Comparison of ENCODE assay signal across 8 mouse cellular contexts in genomic region chr13:49215128-49215503, GRCm38 (mm10). TPM values are rescaled to one million over a fixed set of nuclear protein-coding genes. Genes with fewer than 3 reads are reported as not detected.
DNase-seq lines count a peak whose midpoint lies in the region; ATAC-seq and TF ChIP-seq lines count a peak whose summit lies in the region.

No protein-coding gene starts in this region.

- peak overlapping the region; percentile 84 for H3K4me3 ChIP-seq in lung, embryonic 14.5 days (ENCODE audit: low read depth, low read length)
- H3K4me3 ChIP-seq in embryonic facial prominence, embryonic 15.5 days (replicated peaks) = peak overlapping the region; percentile 87
- H3K4me3 ChIP-seq in intestine, embryonic 16.5 days (ENCODE audit: low read length) = peak overlapping the region; percentile 74
- peak overlapping the region; percentile 69 for H3K4me3 ChIP-seq in neural tube, embryonic 13.5 days

- no peaks in the 10 kb centered on the region for H3K9me3 ChIP-seq in lung, embryonic 14.5 days (ENCODE audit: low read depth, low read length)
- H3K9me3 ChIP-seq in embryonic facial prominence, embryonic 15.5 days (replicated peaks) = no peaks in the 10 kb centered on the region
- no peaks in the 10 kb centered on the region for H3K9me3 ChIP-seq in intestine, embryonic 16.5 days (ENCODE audit: control insufficient read depth, low read length)
- no peaks in the 10 kb centered on the region for H3K9me3 ChIP-seq in neural tube, embryonic 13.5 days

- peak overlapping the region; percentile 84 for H3K4me2 ChIP-seq in lung, embryonic 14.5 days
- peak overlapping the region; percentile 70 for H3K4me2 ChIP-seq in embryonic facial prominence, embryonic 15.5 days (replicated peaks)
- H3K4me2 ChIP-seq in intestine, embryonic 16.5 days (ENCODE audit: low read depth, low read length) = peak overlapping the region; percentile 82
- peak overlapping the region; percentile 83 for H3K4me2 ChIP-seq in neural tube, embryonic 13.5 days

- no peaks in the 10 kb centered on the region for H3K27me3 ChIP-seq in lung, embryonic 14.5 days (ENCODE audit: insufficient read depth, low read length)
- 0 out of 2 replicates have a peak, but pooled peaks cover 3% of the 10 kb centered on the region for H3K27me3 ChIP-seq in embryonic facial prominence, embryonic 15.5 days
- H3K27me3 ChIP-seq in intestine, embryonic 16.5 days (replicated peaks; ENCODE audit: control insufficient read depth, insufficient read depth, low read length) = no peaks in the 10 kb centered on the region
- peaks cover 26% of the 10 kb centered on the region for H3K27me3 ChIP-seq in neural tube, embryonic 13.5 days

- H3K27ac ChIP-seq in lung, embryonic 14.5 days (ENCODE audit: low read depth) = peak overlapping the region; percentile 67
- H3K27ac ChIP-seq in embryonic facial prominence, embryonic 15.5 days (replicated peaks) = peak overlapping the region; percentile 89; the same call in 1 of the 2 replicates
- no peak overlapping the region for H3K27ac ChIP-seq in intestine, embryonic 16.5 days (ENCODE audit: low read length)
- H3K27ac ChIP-seq in neural tube, embryonic 13.5 days (replicated peaks) = peak overlapping the region; percentile 19; the same call in 1 of the 2 replicates

- H3K36me3 ChIP-seq in lung, embryonic 14.5 days (ENCODE audit: insufficient read depth) = no peaks in the 10 kb centered on the region
- no peaks in the 10 kb centered on the region for H3K36me3 ChIP-seq in embryonic facial prominence, embryonic 15.5 days
- no peaks in the 10 kb centered on the region for H3K36me3 ChIP-seq in intestine, embryonic 16.5 days (ENCODE audit: control insufficient read depth, insufficient read depth, low read length)
- no peaks in the 10 kb centered on the region for H3K36me3 ChIP-seq in neural tube, embryonic 13.5 days

- ATAC-seq in lung, embryonic 14.5 days (ENCODE audit: insufficient read depth) = no peak
- no peak for ATAC-seq in embryonic facial prominence, embryonic 15.5 days (ENCODE audit: insufficient number of reproducible peaks, low FRiP score, low TSS enrichment, low read depth)
- no peak for ATAC-seq in intestine, embryonic 16.5 days
- no peak for ATAC-seq in neural tube, embryonic 13.5 days (ENCODE audit: low read depth)

- no peak for TF ChIP-seq CTCF in lung, embryonic 14.5 days (IDR thresholded peaks at IDR 0.05; ENCODE audit: low read depth)

- H3K4me1 ChIP-seq in lung, embryonic 14.5 days (ENCODE audit: insufficient read depth) = peaks cover 15% of the 10 kb centered on the region; the same call in 1 of the 2 replicates
- H3K4me1 ChIP-seq in embryonic facial prominence, embryonic 15.5 days = peaks cover 44% of the 10 kb centered on the region
- peaks cover 28% of the 10 kb centered on the region for H3K4me1 ChIP-seq in intestine, embryonic 16.5 days (ENCODE audit: control insufficient read depth, insufficient read depth, low read length)
- peaks cover 48% of the 10 kb centered on the region for H3K4me1 ChIP-seq in neural tube, embryonic 13.5 days (replicated peaks)

- DNase-seq in lung, embryonic 14.5 days = no peak
- no peak for DNase-seq in lung, postnatal 36 days
- DNase-seq in ovary, postnatal 10 days (ENCODE audit: low spot score) = no peak
- DNase-seq in frontal cortex, postnatal 14 days (ENCODE audit: low spot score in 2 of 2) = no peak
- DNase-seq in right cerebral cortex, postnatal 14 days = no peak

- 6% methylated on average over 5 of the region's 5 CpGs for WGBS in lung, embryonic 14.5 days
- WGBS in embryonic facial prominence, embryonic 15.5 days = 7% methylated on average over 5 of the region's 5 CpGs
- WGBS in intestine, embryonic 16.5 days = 9% methylated on average over 5 of the region's 5 CpGs
- 9% methylated on average over 5 of the region's 5 CpGs for WGBS in neural tube, embryonic 13.5 days

- peak overlapping the region; percentile 80 for H3K9ac ChIP-seq in lung, embryonic 14.5 days
- H3K9ac ChIP-seq in embryonic facial prominence, embryonic 15.5 days = peak overlapping the region; percentile 81
- peak overlapping the region; percentile 90 for H3K9ac ChIP-seq in intestine, embryonic 16.5 days (ENCODE audit: low read depth, low read length)
- H3K9ac ChIP-seq in neural tube, embryonic 13.5 days = peak overlapping the region; percentile 78

RNA-seq across cellular contexts. Expression of gene Card19, which starts 0.7 kb away (rescaled TPM):
- polyA plus RNA-seq in lung, embryonic 14.5 days (2014; fragmentation: Nextera tagmentation; extraction: Ambion mirVana) = 46.8 and 47.9 TPM in 2 replicates
- 69.4 and 82.2 TPM in 2 replicates for polyA plus RNA-seq in embryonic facial prominence, embryonic 15.5 days (2015; fragmentation: Nextera tagmentation; extraction: Ambion mirVana)
- 53.2 and 58.8 TPM in 2 replicates for polyA plus RNA-seq in intestine, embryonic 16.5 days (2015; fragmentation: Nextera tagmentation; extraction: Ambion mirVana)
- polyA plus RNA-seq in neural tube, embryonic 13.5 days (2015; fragmentation: Nextera tagmentation; extraction: Ambion mirVana) = 35.3 and 47.8 TPM in 2 replicates

RNA-seq across cellular contexts. Expression of gene Ninj1, which starts 27.8 kb away (rescaled TPM):
- 39.4 and 44.2 TPM in 2 replicates for polyA plus RNA-seq in lung, embryonic 14.5 days (2014; fragmentation: Nextera tagmentation; extraction: Ambion mirVana)
- polyA plus RNA-seq in embryonic facial prominence, embryonic 15.5 days (2015; fragmentation: Nextera tagmentation; extraction: Ambion mirVana) = 61.1 and 62.7 TPM in 2 replicates
- polyA plus RNA-seq in intestine, embryonic 16.5 days (2015; fragmentation: Nextera tagmentation; extraction: Ambion mirVana) = 60.0 and 63.3 TPM in 2 replicates
- 21.8 and 24.6 TPM in 2 replicates for polyA plus RNA-seq in neural tube, embryonic 13.5 days (2015; fragmentation: Nextera tagmentation; extraction: Ambion mirVana)

RNA-seq across cellular contexts. Expression of gene Susd3, which starts 33.4 kb away (rescaled TPM):
- polyA plus RNA-seq in lung, embryonic 14.5 days (2014; fragmentation: Nextera tagmentation; extraction: Ambion mirVana) = 1.7 and 3.3 TPM in 2 replicates
- 2.3 and 3.7 TPM in 2 replicates for polyA plus RNA-seq in embryonic facial prominence, embryonic 15.5 days (2015; fragmentation: Nextera tagmentation; extraction: Ambion mirVana)
- polyA plus RNA-seq in intestine, embryonic 16.5 days (2015; fragmentation: Nextera tagmentation; extraction: Ambion mirVana) = 1.2 and 1.3 TPM in 2 replicates
- 0.55 and 1.1 TPM in 2 replicates for polyA plus RNA-seq in neural tube, embryonic 13.5 days (2015; fragmentation: Nextera tagmentation; extraction: Ambion mirVana)
